Mouse (Mus musculus) c-Kit-positive CD71-positive TER-119-positive erythroid progenitor cells, embryonic 14.5 days (primary cell): Measurements from ENCODE around the gene Zdhhc23.

Source experiments
- DNase-seq: peaks from one replicate; pipeline ENCODE4 v3.0.0-alpha.2; 2013; ENCODE audit warnings: low spot score

The Zdhhc23 gene

GRCm38 (mm10) chr16:43979328-43980109, at the start of gene Zdhhc23:
TSS of gene Zdhhc23 (minus strand) at chr16:43979791.
- DNase-seq, result peak; percentile 13

- DNase-seq, result no peak
Measured at GRCm38 (mm10) chr16:44029273-44029672, 49.7 kb upstream of the Zdhhc23 start.

GRCm38 (mm10) chr16:44026822-44027221, 47.2 kb upstream of the Zdhhc23 start:
- DNase-seq, result no peak

GRCm38 (mm10) chr16:44026210-44026609, 46.6 kb upstream of the Zdhhc23 start:
- no peak for DNase-seq

GRCm38 (mm10) chr16:44018986-44019548, 39.5 kb upstream of the Zdhhc23 start:
- DNase-seq, result no peak

- peak; percentile 78 for DNase-seq
Measured at GRCm38 (mm10) chr16:44018372-44018771, 38.8 kb upstream of the Zdhhc23 start.

- no peak for DNase-seq
Measured at GRCm38 (mm10) chr16:44017707-44018106, 38.1 kb upstream of the Zdhhc23 start.

GRCm38 (mm10) chr16:44016164-44016563, 36.6 kb upstream of the Zdhhc23 start:
- peak; percentile 51 for DNase-seq

- no peak for DNase-seq
Measured at GRCm38 (mm10) chr16:44015416-44016158, 36.0 kb upstream of the Zdhhc23 start.

GRCm38 (mm10) chr16:44011010-44011409, 31.4 kb upstream of the Zdhhc23 start:
- no peak for DNase-seq

GRCm38 (mm10) chr16:44002086-44002485, 22.5 kb upstream of the Zdhhc23 start:
- DNase-seq, result no peak

GRCm38 (mm10) chr16:43999541-43999940, 19.9 kb upstream of the Zdhhc23 start:
- no peak for DNase-seq

- DNase-seq, result no peak
Measured at GRCm38 (mm10) chr16:43999111-43999510, 19.5 kb upstream of the Zdhhc23 start.

GRCm38 (mm10) chr16:43994623-43995022, 15.0 kb upstream of the Zdhhc23 start:
- DNase-seq, result no peak

GRCm38 (mm10) chr16:43986299-43986698, 6.7 kb upstream of the Zdhhc23 start:
- DNase-seq, result no peak

- no peak for DNase-seq
Measured at GRCm38 (mm10) chr16:43980110-43980609, 569 bp upstream of the Zdhhc23 start.

- DNase-seq, result no peak
Measured at GRCm38 (mm10) chr16:43979010-43979327, 622 bp downstream of the Zdhhc23 start.

- no peak for DNase-seq
Measured at GRCm38 (mm10) chr16:43973606-43974220, 5.9 kb downstream of the Zdhhc23 start.

GRCm38 (mm10) chr16:43973147-43973546, 6.4 kb downstream of the Zdhhc23 start:
- no peak for DNase-seq

- no peak for DNase-seq
Measured at GRCm38 (mm10) chr16:43972391-43972790, 7.2 kb downstream of the Zdhhc23 start.

GRCm38 (mm10) chr16:43971741-43972140, 7.8 kb downstream of the Zdhhc23 start:
- no peak for DNase-seq

- no peak for DNase-seq
Measured at GRCm38 (mm10) chr16:43971189-43971588, 8.4 kb downstream of the Zdhhc23 start.
